Mouse (Mus musculus) left cerebral cortex, adult 2 months (tissue): Measurements from ENCODE around the gene Ap1b1. TPM values are rescaled to one million over a fixed set of nuclear protein-coding genes. Genes with fewer than 3 reads are reported as not detected.
"Not testable (repeated sequence)": the region's sequence is repeated elsewhere in the genome, so short reads cannot be mapped to it uniquely, and the experiment has no call there.

Experiments
- DNase-seq, 2 experiments: peaks; one replicate each; pipeline ENCODE4 v3.0.0; 2021 to 2022; ENCODE audit warnings: low spot score in 2 of 2, mixed read lengths in 1 of 2; ENCODE audit errors: extremely low spot score in 1 of 2
- H3K27ac ChIP-seq: fragments of 200-600 bp; 2 replicates; pipeline ENCODE4 v1.8.1; 2022
- H3K4me3 ChIP-seq: fragments of 200-600 bp; 2 replicates; pipeline ENCODE4 v1.8.1; 2022
- CTCF ChIP-seq: fragments of 200-600 bp; IDR thresholded peaks from 2 replicates; pipeline ENCODE4 v1.8.1; 2022; ENCODE audit warnings: antibody characterized with exemption, mild to moderate bottlenecking, moderate library complexity
- intact Hi-C: fragments of 180-260 bp; cut with DNase I; formaldehyde crosslinking; loops from one replicate; pipeline ENCODE4 v1.15.1; 2025
- microRNA-seq, 2 experiments: library from miRNA; unstranded; fragments of <30 nt; microRNA quantifications; one replicate each; pipeline ENCODE4 v1.2.0; 2021
- total RNA-seq, 2 experiments: library from RNA; stranded (reverse); gene quantifications; 2 replicates each; pipeline ENCODE4 v1.2.3; 2021

Gene Ap1b1
- total RNA-seq, 2 experiments from 2014 or later: 156 to 177 TPM

GRCm38 (mm10) chr11:5065056-5065821 is 78.6 kb downstream of the Ap1b1 start, which contains the start of gene Gas2l1:
Gene Gas2l1 (minus strand): TSS chr11:5065327.
- intact Hi-C loops: loop anchor here (1.0 to 2.0 kb wide), 2 partner anchors 50 to 78 kb away; partner anchors contain the start of gene Ap1b1
- DNase-seq: peak; percentile 87 to 88
- Histone ChIP-seq H3K27ac (peak within 1 kb of the TSS; percentile 91), H3K4me3 (peak within 1 kb of the TSS; percentile 79)
- peak; percentile 76 for TF ChIP-seq CTCF

GRCm38 (mm10) chr11:5067063-5067462 is 80.4 kb downstream of the Ap1b1 start:
- intact Hi-C loops: no loop called here
- no peak for TF ChIP-seq CTCF
- no peak overlapping the region for H3K4me3 ChIP-seq
- no peak for DNase-seq
- H3K27ac ChIP-seq: no peak overlapping the region

- DNase-seq: no peak
- TF ChIP-seq CTCF: no peak
- intact Hi-C loops: no loop called here
- no peak overlapping the region for H3K4me3 ChIP-seq
- no peak overlapping the region for H3K27ac ChIP-seq
These were observed 81.7 kb downstream of the Ap1b1 start for GRCm38 (mm10) chr11:5068126-5068971.

- intact Hi-C loops: no loop called here
- H3K27ac ChIP-seq: no peak overlapping the region
- peak; percentile 62 for TF ChIP-seq CTCF
- H3K4me3 ChIP-seq: no peak overlapping the region
- DNase-seq: no peak
These were observed 88.3 kb downstream of the Ap1b1 start for GRCm38 (mm10) chr11:5074882-5075281.

GRCm38 (mm10) chr11:5075760-5076159 is 89.1 kb downstream of the Ap1b1 start:
- Histone ChIP-seq H3K27ac (no peak overlapping the region), H3K4me3 (no peak overlapping the region)
- peak; percentile 26 for TF ChIP-seq CTCF
- intact Hi-C loops: no loop called here
- no peak for DNase-seq

GRCm38 (mm10) chr11:5076843-5077242 is 90.2 kb downstream of the Ap1b1 start:
- H3K4me3 ChIP-seq, DNase-seq, intact Hi-C loops, H3K27ac ChIP-seq: not testable (repeated sequence)

GRCm38 (mm10) chr11:5089147-5089546 is 102.5 kb downstream of the Ap1b1 start:
- DNase-seq: no peak
- intact Hi-C loops: no loop called here
- Histone ChIP-seq H3K4me3 (no peak overlapping the region), H3K27ac (no peak overlapping the region)
- TF ChIP-seq CTCF: no peak

GRCm38 (mm10) chr11:5091706-5092105 is 105.1 kb downstream of the Ap1b1 start:
- intact Hi-C loops: no loop called here
- Histone ChIP-seq H3K4me3 (no peak overlapping the region), H3K27ac (no peak overlapping the region)
- TF ChIP-seq CTCF: peak; percentile 32
- DNase-seq: no peak

Small RNA genes lying within 50 kb of the gene (microRNA-seq; reads per million reads assigned to microRNA genes)
- gene Gm47296: 0 reads per million in 2 experiments

Other genes starting within 250 kb of the Ap1b1 start
- gene Cabp7, start 240.0 kb upstream of the Ap1b1 start, total RNA-seq: 10 to 100 TPM; 15.6 to 22.7 TPM
- gene Nf2, start 137.3 kb upstream of the Ap1b1 start, total RNA-seq: 10 to 100 TPM; 74.3 to 74.7 TPM
- 10 to 100 TPM; 84.8 to 85.8 TPM for gene Nipsnap1, start 112.9 kb upstream of the Ap1b1 start, total RNA-seq
- gene Thoc5, start 91.5 kb upstream of the Ap1b1 start, total RNA-seq: 10 to 100 TPM; 37.4 to 38.9 TPM
- 10 to 100 TPM; 47.9 to 54.5 TPM for gene Nefh, start 38.8 kb upstream of the Ap1b1 start, total RNA-seq
- 10 to 100 TPM; 71.6 to 84.3 TPM for gene Rasl10a, start 71.3 kb downstream of the Ap1b1 start, total RNA-seq
- gene Gas2l1, start 78.5 kb downstream of the Ap1b1 start, total RNA-seq: 10 to 100 TPM; 92.1 to 95.3 TPM
- 10 to 100 TPM; 23.7 to 28.0 TPM for gene Rhbdd3, start 112.1 kb downstream of the Ap1b1 start, total RNA-seq
- 100 to 1,000 TPM; 309 to 316 TPM for gene Ewsr1, start 112.4 kb downstream of the Ap1b1 start, total RNA-seq
- gene Emid1, start 165.4 kb downstream of the Ap1b1 start, total RNA-seq: 1 to 10 TPM; 6.2 to 8.1 TPM